Mouse (Mus musculus) thymus, postnatal 10 days (tissue): Measurements from ENCODE around the gene Kcnip3.

ENCODE experiments used
- DNase-seq, 2 experiments: peaks; one replicate each; pipeline ENCODE4 v3.0.0; 2021; ENCODE audit warnings: low spot score in 2 of 2

Gene Kcnip3

DNA sequence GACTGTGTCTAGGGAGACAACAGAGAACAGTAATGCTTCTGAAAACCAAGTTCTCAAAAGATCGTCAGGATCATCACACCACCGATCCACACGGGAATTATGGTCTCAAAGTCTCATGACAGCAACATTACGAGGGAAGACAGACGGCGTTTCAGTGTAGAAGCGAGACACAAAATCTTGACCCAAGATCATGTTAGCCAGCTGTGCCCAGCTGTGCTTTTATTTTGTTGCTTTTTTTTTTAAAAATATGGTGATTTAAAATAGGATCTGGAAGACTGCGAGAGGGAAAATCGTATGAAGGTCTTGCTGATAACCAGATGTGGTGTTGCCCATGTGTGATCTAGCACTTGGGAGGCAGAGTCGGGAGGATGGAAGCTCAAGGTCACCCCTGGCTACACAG is 51.2 kb downstream of the Kcnip3 start:
- no peak for DNase-seq

DNA sequence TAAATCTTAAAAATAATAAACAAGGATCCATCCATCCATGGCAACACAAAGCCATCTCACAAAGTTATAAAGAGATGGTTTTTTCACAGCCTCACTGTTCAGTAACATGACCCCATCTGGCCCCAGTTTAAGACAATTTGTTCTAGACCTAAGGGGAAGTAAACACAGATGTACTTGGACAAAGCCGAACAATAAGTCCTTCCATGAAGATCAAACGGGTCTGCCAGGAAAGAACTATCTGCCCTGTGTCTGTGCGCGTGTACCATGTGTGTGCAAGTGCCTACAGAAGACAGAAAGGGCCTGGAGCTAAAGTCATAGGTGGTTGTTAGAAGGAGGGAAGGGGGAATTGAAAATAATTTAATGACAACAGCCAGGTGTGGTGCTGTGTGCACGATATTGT is 51.7 kb downstream of the Kcnip3 start:
- no peak for DNase-seq

DNA sequence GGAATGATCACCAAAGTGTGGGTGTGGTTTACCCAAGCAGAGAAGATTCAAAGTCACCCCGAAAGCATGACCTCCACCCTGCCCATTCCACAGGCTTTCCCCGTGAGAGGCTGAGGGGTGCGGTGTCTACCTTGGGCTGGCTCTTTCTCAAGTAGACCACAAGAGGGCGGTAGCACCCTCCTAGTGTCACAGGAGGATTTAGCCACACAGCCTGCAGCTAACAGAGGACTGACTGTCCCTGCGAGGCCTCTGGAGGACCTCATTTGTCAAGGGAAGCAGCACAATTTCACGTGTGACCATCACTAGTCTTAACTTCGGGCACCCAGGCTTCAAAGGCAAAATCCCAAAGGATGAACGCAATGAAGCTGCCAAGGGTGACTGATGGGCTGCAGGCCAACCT is 59.6 kb downstream of the Kcnip3 start:
- DNase-seq = peak in 1 of 2 experiments; percentile 59

DNA sequence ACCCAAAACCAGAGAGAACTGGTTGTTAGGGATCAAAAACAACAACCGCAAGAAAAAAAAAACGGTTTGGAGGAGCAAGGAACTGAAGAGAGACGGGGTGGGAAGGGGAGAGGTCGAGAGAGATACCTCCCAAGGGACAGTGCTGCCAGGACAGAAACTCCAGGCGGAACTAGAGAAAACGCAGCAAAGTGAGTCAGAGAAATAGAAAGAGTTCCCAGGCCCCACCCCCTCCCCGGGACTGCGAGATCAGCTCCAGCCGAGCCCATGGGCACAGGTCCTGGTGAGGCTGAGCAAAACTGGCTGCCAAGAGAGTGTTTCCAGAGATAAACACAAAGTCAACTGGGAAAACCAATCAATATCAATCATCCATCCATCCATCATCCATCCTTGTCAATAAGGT is 60.5 kb downstream of the Kcnip3 start:
- no peak for DNase-seq

DNA sequence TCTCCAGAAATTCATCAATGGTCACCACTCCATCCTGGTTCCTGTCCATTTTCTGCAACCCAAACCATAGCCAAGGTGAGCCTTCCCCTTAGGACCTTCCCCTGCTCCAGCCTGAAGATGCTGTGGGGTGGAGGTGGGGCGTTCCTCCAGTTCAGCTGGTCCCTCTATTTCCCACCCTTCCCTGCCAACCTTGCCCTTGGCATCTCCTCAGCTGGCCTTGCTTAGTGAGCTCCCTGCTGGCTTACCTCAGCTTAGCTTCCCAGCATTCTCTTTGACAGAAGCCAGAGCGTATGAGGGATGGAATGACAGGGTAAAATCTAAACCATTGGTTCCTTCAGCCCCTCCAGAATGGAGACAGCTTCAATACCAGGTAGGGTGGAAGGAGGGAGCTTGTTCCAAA is 62.6 kb downstream of the Kcnip3 start:
- DNase-seq = no peak

DNA sequence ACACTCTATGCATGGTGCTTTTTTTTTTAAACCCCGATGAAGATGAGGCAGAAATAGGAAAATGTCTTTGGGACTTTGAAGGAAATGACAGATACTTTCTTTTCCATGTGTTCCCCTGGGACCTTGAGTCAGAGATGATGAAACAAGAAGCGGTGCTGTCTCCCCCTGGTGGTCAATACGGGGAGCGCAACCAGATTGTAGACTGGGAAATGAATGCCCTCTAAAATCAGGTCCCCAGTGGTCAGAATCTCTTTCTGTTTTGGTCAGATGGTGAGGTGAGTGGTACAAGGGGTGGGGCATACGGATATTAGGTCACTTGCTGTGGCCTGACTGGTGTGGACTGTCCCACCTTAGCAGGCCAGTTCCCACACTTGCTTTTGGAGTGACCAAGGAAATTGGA is 68.1 kb downstream of the Kcnip3 start:
- DNase-seq = peak; percentile 21 to 55

DNA sequence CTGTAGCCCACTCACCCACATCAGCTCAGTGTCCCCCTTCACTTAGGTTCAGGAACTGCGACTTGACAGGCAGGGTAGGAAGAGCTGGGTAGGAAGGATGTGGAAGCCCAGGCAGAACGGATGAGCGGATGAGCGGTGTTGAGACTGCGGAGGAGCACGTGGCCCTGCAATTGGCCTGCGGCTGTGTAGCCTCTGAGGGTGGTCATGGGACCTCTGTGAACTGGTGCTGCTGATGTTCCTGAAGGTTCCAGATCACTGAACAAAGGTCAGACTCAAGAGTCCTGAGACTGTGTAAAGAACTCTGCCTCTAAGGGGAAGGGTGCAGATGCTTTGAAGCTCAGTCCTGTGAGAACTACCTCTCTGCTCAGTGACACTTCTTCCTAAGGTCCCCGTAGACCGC is 68.8 kb downstream of the Kcnip3 start:
- DNase-seq = no peak

DNA sequence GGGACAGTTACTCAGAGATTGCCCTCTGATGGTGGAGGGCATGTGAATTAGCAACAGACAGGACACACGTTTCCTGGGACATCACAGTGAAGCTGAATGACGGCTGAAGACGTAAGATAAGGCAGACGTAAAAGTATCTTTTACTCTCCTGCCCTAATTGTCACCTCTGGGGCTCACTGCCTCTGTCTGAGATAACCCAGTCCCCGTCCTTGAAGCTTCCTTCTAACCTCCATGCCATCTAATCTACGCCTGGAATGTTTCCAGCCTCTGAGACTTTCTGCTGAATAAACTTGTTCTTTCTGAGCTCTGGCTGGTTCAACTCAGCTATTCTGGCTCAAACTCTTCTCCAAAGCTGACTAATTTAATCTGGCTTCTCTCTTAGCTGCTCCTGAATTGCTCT is 70.1 kb downstream of the Kcnip3 start:
- DNase-seq = no peak

DNA sequence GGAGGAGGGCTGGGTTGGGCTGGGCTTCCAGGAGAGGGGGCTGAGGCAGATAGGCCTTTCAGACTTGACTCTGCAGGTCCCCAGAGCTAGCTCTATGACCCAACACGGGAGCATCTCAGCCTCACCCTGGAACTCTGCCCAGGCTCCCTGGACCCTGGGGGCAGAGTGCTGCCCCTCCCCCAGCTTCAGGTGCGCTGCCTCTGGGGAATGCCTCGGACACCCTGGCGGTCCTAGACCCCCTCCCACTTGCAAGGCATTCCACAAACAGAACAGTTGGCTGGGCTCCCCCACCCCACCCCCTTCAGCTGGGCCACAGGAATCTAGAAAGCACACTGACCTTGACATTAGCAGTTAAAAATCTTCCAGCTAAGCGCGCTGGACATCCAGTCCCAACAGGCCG is 72.2 kb downstream of the Kcnip3 start:
- DNase-seq = no peak

DNA sequence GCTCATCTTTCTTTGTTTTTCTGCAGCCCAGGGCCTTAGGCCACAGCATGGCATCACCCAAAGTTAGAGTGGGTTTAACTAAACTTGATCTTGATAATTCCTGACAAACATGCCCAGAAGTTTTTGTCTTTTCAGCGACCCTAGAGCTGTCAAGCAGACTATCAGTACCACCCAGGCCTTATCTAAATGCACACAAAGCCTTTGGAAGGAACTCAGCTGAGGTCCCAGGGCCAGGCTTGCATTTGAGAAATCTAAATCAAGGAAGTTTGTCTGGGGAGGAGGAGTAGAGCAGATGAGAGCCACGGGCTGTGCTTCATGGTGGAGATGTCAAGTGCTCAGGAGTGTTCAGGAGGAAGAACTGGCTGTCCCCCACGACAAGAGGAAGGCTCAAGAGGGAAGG is 75.0 kb downstream of the Kcnip3 start:
- no peak for DNase-seq

DNA sequence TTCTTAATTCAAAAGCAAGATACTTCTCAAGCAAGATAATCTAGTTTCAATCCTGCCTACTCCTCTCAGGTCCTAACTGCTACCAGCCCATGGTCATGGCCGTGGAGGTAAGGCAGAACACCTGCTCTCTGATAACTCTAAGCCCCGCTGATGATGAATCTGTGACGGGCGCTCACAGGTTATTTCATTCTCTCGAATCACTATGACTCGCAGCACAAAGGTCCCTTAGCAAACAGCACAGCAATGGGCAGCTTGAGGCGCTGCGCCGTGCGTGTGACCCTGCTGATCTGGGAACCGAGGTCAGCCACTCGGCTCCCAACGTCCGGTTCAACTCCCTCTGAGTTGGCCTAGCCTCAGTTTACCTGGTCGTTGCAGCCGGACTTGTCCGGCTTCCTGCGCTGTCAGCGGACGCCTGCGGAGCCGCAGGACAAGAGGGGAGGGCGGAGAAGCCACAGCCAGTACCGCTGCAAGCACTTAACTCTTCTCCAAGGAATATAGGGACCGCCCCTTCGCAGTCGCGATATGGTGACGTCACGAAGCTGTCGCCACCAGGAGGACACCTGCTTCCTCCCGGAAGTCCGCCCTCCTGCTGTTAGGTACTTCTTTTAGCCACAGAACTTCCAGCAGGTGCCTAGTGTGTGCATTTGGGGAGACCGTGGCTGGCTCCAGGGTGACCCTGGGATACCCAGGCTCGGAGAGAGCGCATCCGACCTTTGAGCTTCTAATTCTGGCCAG is 77.7 kb downstream of the Kcnip3 start, which contains the start of gene Fahd2a:
TSS of gene Fahd2a (minus strand) at position 511 of the 735 bp plus-strand sequence.
- DNase-seq = peak; percentile 84 to 85

DNA sequence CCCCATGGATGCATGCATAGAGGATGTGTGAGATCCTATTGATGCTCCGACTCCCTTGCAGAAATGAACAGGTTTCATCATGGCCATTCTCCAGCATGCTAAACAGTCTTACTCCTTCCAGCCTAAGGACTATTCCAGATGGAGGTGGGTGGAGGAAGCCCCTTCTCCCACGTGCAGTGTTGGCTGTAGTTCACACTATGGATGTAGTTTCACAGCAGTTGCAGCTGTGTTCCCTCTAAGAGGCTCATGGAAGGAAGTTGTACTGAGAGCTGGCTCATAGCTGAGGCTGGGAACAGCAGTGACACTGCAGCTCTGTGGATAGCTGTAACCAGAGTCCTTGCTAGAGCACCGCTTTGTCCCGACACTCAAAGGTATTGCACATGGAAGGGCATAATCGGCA is 84.2 kb downstream of the Kcnip3 start:
- DNase-seq = no peak

DNA sequence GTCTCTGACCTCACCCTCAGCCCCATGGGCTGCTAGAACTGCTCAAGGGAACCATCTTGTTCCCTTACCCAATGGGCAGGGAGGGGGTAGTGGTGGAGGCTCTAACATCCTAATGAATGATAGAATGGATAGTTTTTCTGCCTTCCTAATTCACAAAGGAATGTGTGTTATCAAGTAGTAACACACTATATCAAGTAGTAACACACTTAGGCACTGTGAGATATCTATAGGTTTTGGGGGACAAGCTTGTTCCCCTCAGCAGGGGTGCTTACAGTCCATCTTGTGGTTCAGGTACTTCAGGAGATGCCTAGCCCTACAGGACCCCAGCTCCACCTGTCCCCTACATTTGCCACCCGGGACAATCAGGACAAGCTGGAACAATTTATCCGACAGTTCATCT is 86.3 kb downstream of the Kcnip3 start:
- DNase-seq = no peak

DNA sequence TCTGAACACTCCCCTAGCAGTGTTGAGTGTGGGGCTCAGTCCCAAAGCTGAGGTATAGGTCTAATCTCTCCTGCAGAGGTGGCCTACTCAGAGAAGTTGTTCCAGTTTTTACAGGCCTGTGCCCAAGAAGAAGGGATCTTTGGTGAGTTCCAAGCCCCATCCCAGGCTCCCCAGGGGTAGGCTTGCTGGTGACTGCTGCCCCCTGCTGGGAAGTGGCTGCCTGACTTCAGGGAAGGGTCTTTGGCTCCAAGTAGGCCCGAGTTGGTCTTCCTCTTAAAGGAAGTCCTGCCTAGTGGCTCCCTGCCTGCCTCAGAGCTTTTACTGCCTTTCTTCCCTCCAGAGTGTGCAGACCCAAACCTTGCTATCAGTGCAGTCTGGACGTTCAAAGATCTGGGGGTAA is 86.8 kb downstream of the Kcnip3 start:
- DNase-seq = peak in 1 of 2 experiments; percentile 53

DNA sequence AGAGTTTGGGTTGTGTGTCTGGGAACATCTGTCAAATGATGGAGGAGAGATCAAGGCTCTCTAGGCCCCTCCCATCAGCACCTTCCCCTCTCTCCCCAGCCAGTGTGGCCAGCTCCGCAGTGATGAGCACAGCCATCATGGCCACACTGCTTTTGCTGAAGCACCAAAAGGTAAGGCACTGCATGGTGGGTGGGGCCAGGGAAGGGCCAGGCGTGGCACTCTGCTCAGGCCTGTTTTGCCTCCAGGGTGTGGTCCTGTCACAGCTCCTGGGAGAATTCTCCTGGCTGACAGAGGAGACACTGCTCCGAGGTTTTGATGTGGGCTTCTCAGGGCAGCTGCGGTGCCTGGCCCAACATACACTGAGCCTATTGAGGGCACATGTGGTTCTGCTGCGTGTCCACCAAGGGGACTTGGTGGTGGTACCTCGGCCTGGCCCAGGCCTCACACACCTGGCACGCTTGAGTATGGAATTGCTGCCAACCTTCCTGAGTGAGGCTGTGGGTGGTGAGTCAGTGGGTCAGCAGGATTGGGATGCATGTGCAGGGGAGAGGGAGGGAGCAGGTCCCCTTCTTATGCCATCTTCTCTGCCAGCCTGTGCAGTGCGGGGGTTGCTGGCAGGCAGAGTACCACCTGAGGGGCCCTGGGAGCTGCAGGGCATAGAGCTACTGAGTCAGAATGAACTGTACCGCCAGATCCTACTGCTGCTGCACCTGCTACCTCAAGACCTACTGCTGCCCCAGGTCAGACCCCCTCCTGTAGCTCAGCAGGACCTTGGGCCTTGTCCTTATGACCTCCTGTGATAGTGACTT is 88.2 kb downstream of the Kcnip3 start:
- no peak for DNase-seq

DNA sequence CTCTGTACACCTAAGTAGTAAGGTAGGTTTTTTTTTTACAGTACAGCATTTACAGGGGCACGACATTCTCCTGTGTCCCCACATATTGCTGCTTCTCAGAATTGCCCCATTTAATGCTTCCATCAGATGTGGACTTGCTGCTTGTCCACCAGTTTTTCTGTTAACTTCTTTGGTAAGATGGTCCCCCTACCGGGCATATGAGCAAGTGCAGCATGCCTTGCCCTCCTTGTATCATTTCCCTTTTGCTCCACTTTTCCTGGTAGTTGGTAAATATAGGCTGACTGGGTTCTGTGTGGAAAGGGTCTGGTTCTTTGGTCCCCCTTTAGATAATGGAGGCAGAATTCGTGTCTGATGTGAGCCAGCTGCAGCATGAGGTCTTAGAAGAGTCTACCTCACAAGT is 91.7 kb downstream of the Kcnip3 start:
- DNase-seq = peak in 1 of 2 experiments; percentile 10

DNA sequence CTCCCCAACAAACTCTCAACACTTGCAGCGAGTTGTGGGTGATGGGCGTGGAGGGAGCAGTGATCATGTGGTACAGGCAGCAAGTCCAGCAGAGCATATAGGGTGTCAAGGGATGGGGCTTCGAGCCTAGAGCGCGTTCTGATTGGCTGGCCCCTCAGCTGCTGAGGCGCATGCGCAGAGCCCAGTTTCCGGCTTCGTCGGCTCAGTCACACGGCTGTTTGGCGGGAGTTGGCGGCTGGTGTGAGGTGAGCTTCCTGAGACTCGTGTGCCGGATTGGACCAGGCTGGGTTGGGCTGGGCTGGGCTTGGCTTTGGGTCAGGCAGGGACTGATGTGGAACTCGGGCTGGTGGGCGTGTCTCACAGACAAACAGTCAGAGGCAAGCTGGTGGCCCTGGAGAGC is 96.9 kb downstream of the Kcnip3 start, which contains the start of gene Gpat2:
TSS of gene Gpat2 (plus strand) at position 223 of the 400 bp plus-strand sequence.
- no peak for DNase-seq

DNA sequence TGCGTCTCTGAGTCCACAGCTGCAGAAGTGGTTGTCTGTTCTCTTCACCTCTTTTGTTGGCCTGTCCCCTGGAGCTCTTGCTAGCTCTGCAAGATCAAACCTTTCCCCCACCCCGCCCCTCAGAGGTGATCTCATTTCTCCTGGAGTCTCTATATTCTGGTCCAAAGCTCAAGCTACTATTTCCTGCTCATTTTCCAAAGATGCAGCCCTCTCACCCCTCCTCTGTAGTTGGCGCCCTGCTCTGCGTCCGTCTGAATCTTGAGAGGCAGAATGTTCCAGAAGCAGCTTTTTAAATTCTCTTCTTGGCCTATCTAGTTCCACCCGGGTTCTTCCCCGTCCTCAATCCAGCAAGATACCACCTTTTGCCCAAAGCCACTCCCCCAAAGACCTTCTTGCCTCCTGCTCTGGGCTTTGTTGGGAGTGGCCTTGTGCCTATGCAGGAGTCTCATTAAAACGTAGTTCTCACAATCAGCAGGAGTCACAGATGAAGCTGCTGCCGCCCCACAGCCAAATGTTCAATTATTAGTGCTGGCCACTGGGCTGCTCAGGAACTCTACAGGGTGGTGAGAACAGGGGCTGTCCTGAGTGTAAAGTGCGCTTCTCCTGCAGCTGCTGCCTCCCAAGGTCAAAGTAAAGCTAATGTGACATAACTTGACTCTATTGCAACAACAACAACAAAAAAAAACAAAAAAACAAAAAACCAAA is 103.5 kb downstream of the Kcnip3 start:
- no peak for DNase-seq

DNA sequence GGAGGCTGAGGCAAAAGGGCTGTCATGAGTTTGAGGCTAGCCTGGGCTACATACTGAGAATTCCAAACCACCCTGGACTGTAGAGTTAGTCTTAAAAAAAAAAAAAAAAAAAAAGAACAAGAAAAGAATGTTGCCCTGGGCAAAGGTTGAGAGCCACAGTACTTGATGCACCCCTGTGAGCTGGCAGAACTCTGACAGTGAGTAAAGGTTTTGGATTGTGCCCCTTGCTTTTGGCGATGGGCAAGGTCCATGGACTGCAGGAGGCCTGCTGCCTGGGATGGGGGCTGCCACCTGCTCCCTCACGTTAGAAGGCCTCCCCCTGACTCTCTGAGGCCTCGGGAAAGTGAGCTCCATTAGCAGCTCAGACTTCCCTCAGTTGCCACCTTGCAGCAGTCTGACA is 105.2 kb downstream of the Kcnip3 start:
- no peak for DNase-seq

DNA sequence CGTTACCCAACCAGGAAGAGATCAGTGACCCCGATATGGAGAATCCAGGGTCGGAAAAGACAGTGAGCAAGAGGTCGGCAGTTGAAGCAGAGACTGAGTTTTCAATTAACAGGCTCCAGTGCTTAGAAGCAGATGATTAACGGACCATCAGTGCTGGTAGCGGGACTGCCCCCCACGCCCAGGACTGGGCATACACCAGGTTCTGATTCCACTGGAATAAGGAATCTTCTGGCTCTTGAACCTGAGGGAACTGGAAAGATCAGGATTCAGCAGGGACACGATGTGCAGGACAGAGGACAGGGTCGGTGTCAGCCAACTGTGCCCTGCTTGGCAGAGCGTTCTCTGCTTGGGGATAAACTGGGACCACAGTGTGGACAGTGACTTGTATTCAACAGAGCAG is 106.1 kb downstream of the Kcnip3 start:
- no peak for DNase-seq

DNA sequence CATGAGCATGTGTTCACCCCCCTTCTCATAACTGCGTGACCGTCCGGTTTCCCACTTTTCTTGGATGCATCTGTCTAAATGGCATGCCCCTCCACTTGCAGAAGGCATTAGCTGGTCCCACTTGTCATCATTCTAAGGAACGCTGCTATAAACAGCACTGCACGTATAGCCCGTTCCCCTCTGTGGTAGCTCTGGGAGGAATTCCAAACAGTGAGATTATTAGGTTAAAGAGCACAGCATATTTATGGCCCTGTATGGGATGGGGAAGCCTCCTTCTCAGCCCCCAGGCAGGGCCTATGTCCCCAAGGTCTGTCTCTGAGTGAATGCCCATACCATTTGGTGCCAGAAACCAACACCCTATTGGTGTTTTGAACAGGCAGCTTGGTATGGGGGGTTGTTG is 110.8 kb downstream of the Kcnip3 start:
- no peak for DNase-seq
